20 mouse cellular contexts compared by ENCODE assay signal in genomic region chr7:130046086-130046485, GRCm38 (mm10).
DNase-seq lines count a peak whose midpoint lies in the region; ATAC-seq and TF ChIP-seq lines count a peak whose summit lies in the region.
"Had no signal": no experiment of that assay in that cellular context is flagged by ENCODE, and none has a peak within 500 bp of the region (broad histone marks: within the 10 kb centered on the region; RNA-seq: fewer than 3 reads in every experiment).

No protein-coding gene starts in this region.

- H3K4me2 ChIP-seq in forebrain, embryonic 11.5 days (ENCODE audit: low read depth, low read length, severe bottlenecking), result no peak overlapping the region
- H3K4me2 ChIP-seq in lung, embryonic 16.5 days (ENCODE audit: low read depth, low read length), result no peak overlapping the region
- H3K4me2 ChIP-seq: forebrain, embryonic 15.5 days; hindbrain, embryonic 13.5 days; liver, embryonic 13.5 days; lung, embryonic 15.5 days; midbrain, embryonic 12.5 days had no signal

- no peak for TF ChIP-seq CTCF in lung, adult 2 months (IDR thresholded peaks at IDR 0.05; ENCODE audit: insufficient read depth, low read length)

- H3K4me3 ChIP-seq in forebrain, embryonic 11.5 days (ENCODE audit: low read depth, low read length), result no peak overlapping the region
- no peak overlapping the region for H3K4me3 ChIP-seq in forebrain, embryonic 10.5 days
- H3K4me3 ChIP-seq in lung, embryonic 16.5 days (ENCODE audit: low read length), result no peak overlapping the region
- no peak overlapping the region for H3K4me3 ChIP-seq in lung, adult 2 months (replicated peaks; ENCODE audit: extremely low read depth, low read depth, low read length)
- H3K4me3 ChIP-seq: forebrain, embryonic 15.5 days; heart, adult 2 months; hindbrain, embryonic 13.5 days; liver, embryonic 13.5 days; lung, embryonic 15.5 days; midbrain, embryonic 12.5 days had no signal

- ATAC-seq in forebrain, embryonic 11.5 days (replicated peaks; ENCODE audit: low FRiP score), result no peak
- ATAC-seq in lung, embryonic 16.5 days (ENCODE audit: low read depth), result no peak
- ATAC-seq: forebrain, embryonic 15.5 days; inflammation-experienced regulatory T-cells, adult 6 months had no signal

- H3K36me3 ChIP-seq in forebrain, embryonic 11.5 days (ENCODE audit: control insufficient read depth, insufficient read depth, low read length), result no peaks in the 10 kb centered on the region
- no peaks in the 10 kb centered on the region for H3K36me3 ChIP-seq in forebrain, embryonic 10.5 days (replicated peaks)
- H3K36me3 ChIP-seq in lung, embryonic 16.5 days (ENCODE audit: control insufficient read depth, insufficient read depth, low read length), result no peaks in the 10 kb centered on the region
- H3K36me3 ChIP-seq: forebrain, embryonic 15.5 days; G1E; hindbrain, embryonic 13.5 days; liver, embryonic 13.5 days; lung, embryonic 15.5 days; midbrain, embryonic 12.5 days had no signal

- no peak for TF ChIP-seq POLR2A in lung, adult 2 months (IDR thresholded peaks at IDR 0.05; ENCODE audit: borderline replicate concordance, extremely low read depth, low read depth, low read length)

- WGBS in forebrain, embryonic 11.5 days, result 61% methylated on average over 2 of the region's 2 CpGs
- WGBS in forebrain, embryonic 10.5 days, result 81% methylated on average over 2 of the region's 2 CpGs
- WGBS in lung, embryonic 16.5 days, result 42% methylated on average over 2 of the region's 2 CpGs
- WGBS in lung, adult 2 months, result 64% methylated on average over 2 of the region's 2 CpGs

- no peak overlapping the region for H3K9ac ChIP-seq in forebrain, embryonic 11.5 days (ENCODE audit: low read length)
- H3K9ac ChIP-seq in lung, embryonic 16.5 days (ENCODE audit: low read length), result no peak overlapping the region
- H3K9ac ChIP-seq: forebrain, embryonic 15.5 days; hindbrain, embryonic 13.5 days; liver, embryonic 13.5 days; lung, embryonic 15.5 days; midbrain, embryonic 12.5 days had no signal

- H3K4me1 ChIP-seq in forebrain, embryonic 11.5 days (replicated peaks; ENCODE audit: control insufficient read depth, insufficient read depth, low read length), result peaks cover 9% of the 10 kb centered on the region; the same call in 1 of the 2 replicates
- H3K4me1 ChIP-seq in forebrain, embryonic 10.5 days, result peaks cover 68% of the 10 kb centered on the region
- H3K4me1 ChIP-seq in lung, embryonic 16.5 days (replicated peaks; ENCODE audit: control insufficient read depth, insufficient read depth, low read length), result peaks cover 34% of the 10 kb centered on the region
- peaks cover 4% of the 10 kb centered on the region for H3K4me1 ChIP-seq in lung, adult 2 months (ENCODE audit: control insufficient read depth, insufficient read depth, low read length)
- H3K4me1 ChIP-seq: forebrain, embryonic 15.5 days; liver, embryonic 13.5 days had no signal

- peak; percentile 30 for DNase-seq in forebrain, embryonic 11.5 days (ENCODE audit: low spot score)
- no peak for DNase-seq in forebrain, embryonic 10.5 days (ENCODE audit: extremely low spot score, low spot score)
- no peak for DNase-seq in lung, adult 2 months
- peak; percentile 38 for DNase-seq in adrenal gland, postnatal 10 days
- DNase-seq in cerebellum, adult 9-10 months, result peak; percentile 4
- DNase-seq in frontal cortex, postnatal 36 days (ENCODE audit: low spot score in 2 of 2), result no peak
- DNase-seq: B cell, adult 2 months; gastrocnemius, postnatal 14 days; heart, adult 2 months; kidney, postnatal 36 days; liver, embryonic 13.5 days; thymus, adult 18-20 months; thymus, postnatal 36 days had no signal

- no peak overlapping the region for H3K27ac ChIP-seq in forebrain, embryonic 11.5 days (ENCODE audit: low read depth, low read length)
- no peak overlapping the region for H3K27ac ChIP-seq in forebrain, embryonic 10.5 days
- H3K27ac ChIP-seq in lung, embryonic 16.5 days (ENCODE audit: low read length), result peak overlapping the region; percentile 16; the same call in 1 of the 2 replicates
- H3K27ac ChIP-seq: forebrain, embryonic 15.5 days; heart, adult 2 months; hindbrain, embryonic 13.5 days; liver, embryonic 13.5 days; lung, embryonic 15.5 days; midbrain, embryonic 12.5 days had no signal

- H3K9me3 ChIP-seq in forebrain, embryonic 11.5 days (ENCODE audit: control insufficient read depth, low read length), result no peaks in the 10 kb centered on the region
- no peaks in the 10 kb centered on the region for H3K9me3 ChIP-seq in forebrain, embryonic 10.5 days
- H3K9me3 ChIP-seq in lung, embryonic 16.5 days (ENCODE audit: control insufficient read depth, low read length), result no peaks in the 10 kb centered on the region
- H3K9me3 ChIP-seq: forebrain, embryonic 15.5 days; hindbrain, embryonic 13.5 days; liver, embryonic 13.5 days; lung, embryonic 15.5 days; midbrain, embryonic 12.5 days had no signal

- peaks cover 10% of the 10 kb centered on the region; the same call in 1 of the 2 replicates for H3K27me3 ChIP-seq in forebrain, embryonic 11.5 days (ENCODE audit: control insufficient read depth, insufficient read depth, low read length)
- H3K27me3 ChIP-seq in forebrain, embryonic 10.5 days (ENCODE audit: poor library complexity, severe bottlenecking), result peaks cover 86% of the 10 kb centered on the region
- H3K27me3 ChIP-seq in lung, embryonic 16.5 days (ENCODE audit: control insufficient read depth, insufficient read depth, low read depth, low read length), result no peaks in the 10 kb centered on the region
- H3K27me3 ChIP-seq: forebrain, embryonic 15.5 days; liver, embryonic 13.5 days; lung, embryonic 15.5 days had no signal

Comparison
In these comparisons a context has a peak if more than half of its experiments do, and no peak if none do; other contexts are left out.
1. DNase-seq: peak in forebrain, embryonic 11.5 days (single experiment), adrenal gland, postnatal 10 days (single experiment) and cerebellum, adult 9-10 months (single experiment); none in forebrain, embryonic 10.5 days (single experiment), lung, adult 2 months (single experiment) and frontal cortex, postnatal 36 days (0 of 2).